Mouse (Mus musculus) stomach, postnatal 0 days (tissue): ENCODE measurements at regions not wholly inside any gene's neighbourhood (a gene's known extent, or its start where the extent isn't known, plus 50 kb on each side); places are given as distances from the start of the nearest gene placed in this dataset.

Experiments
- CTCF ChIP-seq: IDR thresholded peaks from 2 replicates; pipeline ENCODE4 v1.5.1; 2016; ENCODE audit warnings: antibody characterized with exemption, low read depth, mild to moderate bottlenecking, moderate library complexity
- EP300 ChIP-seq: optimal IDR thresholded peaks from 2 replicates; pipeline ENCODE3; 2016; ENCODE audit warnings: antibody characterized with exemption

DNA sequence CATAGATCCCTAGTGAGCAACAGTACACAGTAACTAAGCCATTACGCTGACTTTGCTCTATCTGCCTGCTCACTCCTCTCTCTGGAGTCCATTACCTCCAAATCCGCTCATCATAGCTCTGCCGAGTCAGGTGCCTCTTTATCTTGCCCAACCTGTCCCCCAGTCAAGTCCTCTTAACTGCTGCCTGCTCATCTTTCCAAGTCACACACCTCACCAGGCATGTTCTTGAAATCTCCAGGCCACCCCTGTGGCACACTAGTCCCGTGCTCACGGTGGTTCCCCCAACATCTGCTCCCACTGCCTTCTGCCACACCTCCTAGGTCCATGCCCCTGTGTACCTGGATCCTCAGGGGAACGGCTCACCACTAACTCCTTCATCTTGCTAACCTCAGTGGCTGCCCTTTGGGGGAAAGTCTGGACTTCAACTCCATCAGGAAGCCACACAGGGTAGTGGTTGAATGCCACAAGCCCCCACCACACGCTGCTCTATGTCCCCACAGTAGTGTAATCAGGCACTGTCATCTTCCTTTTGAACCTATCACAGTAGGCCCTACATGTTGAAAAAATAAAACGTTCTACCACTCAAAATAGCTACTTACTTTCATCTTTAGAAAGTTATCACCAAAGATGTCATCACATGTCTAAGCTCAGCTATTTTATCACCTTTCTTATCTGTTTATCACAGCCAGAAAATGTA lies 126.3 kb upstream of the Klf14 start:
- TF ChIP-seq CTCF: no peak
- no peak for TF ChIP-seq EP300
